Comparison of ENCODE assay signal across 8 mouse cellular contexts in the genomic region with DNA sequence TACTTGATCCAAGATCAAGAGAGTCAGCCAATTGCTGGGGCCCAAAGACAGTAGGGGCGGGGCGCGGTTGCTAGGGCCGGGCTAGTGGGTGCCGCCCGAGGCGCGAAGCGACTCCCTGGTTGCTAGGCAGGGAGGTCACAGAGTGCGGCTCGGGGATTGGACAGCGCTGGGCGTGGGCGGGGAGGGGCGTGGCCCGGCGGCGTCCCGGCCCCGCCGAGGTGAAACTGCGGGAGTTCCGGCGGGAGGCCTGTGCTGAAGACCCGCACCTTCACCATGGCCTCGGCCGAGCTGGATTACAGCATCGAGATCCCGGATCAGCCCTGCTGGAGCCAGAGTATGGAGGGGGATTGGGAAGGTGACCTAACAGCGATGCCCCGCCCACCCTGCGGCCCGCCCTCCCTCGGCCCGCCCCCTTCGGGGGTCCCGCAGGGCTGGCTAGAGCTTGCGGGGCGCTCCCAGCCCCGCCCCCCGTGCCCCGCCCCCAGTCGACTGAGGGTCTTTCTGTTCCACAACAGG. TPM values are rescaled to one million over a fixed set of nuclear protein-coding genes. Genes with fewer than 3 reads are reported as not detected.
DNase-seq lines count a peak whose midpoint lies in the region; ATAC-seq lines count a peak whose summit lies in the region.

TSS of gene Tmem53 (plus strand) at position 151 of the 516 bp plus-strand sequence.
TSS of gene Armh1 (minus strand) at position 325 of the 516 bp plus-strand sequence.

- intact Hi-C loops in heart, postnatal 36 days (cut with DNase I), result no loop called here

- H3K27me3 ChIP-seq in forebrain, embryonic 16.5 days (replicated peaks; ENCODE audit: control insufficient read depth, insufficient read depth, low read length), result no peaks in the 10 kb centered on the region
- no peaks in the 10 kb centered on the region for H3K27me3 ChIP-seq in lung, embryonic 16.5 days (ENCODE audit: control insufficient read depth, insufficient read depth, low read depth, low read length)

- peak; percentile 96 for ATAC-seq in forebrain, embryonic 16.5 days
- ATAC-seq in lung, embryonic 16.5 days (ENCODE audit: low read depth), result peak; percentile 99

- H3K9ac ChIP-seq in forebrain, embryonic 16.5 days (replicated peaks; ENCODE audit: low read depth, low read length), result peak within 1 kb of the TSS; percentile 76
- peak within 1 kb of the TSS; percentile 79 for H3K9ac ChIP-seq in lung, embryonic 16.5 days (ENCODE audit: low read length)

- no peaks in the 10 kb centered on the region for H3K9me3 ChIP-seq in forebrain, embryonic 16.5 days (ENCODE audit: control insufficient read depth, low read length)
- no peaks in the 10 kb centered on the region for H3K9me3 ChIP-seq in lung, embryonic 16.5 days (ENCODE audit: control insufficient read depth, low read length)

- 1% methylated on average over 26 of the region's 43 CpGs for WGBS in forebrain, embryonic 16.5 days
- WGBS in lung, embryonic 16.5 days, result under 1% methylated on average over 42 of the region's 43 CpGs

- peak within 1 kb of the TSS; percentile 77 for H3K4me2 ChIP-seq in forebrain, embryonic 16.5 days (ENCODE audit: low read length)
- peak within 1 kb of the TSS; percentile 69 for H3K4me2 ChIP-seq in lung, embryonic 16.5 days (ENCODE audit: low read depth, low read length)

- no peaks in the 10 kb centered on the region for H3K36me3 ChIP-seq in forebrain, embryonic 16.5 days (ENCODE audit: control insufficient read depth, insufficient read depth)
- no peaks in the 10 kb centered on the region for H3K36me3 ChIP-seq in lung, embryonic 16.5 days (ENCODE audit: control insufficient read depth, insufficient read depth, low read length)

- H3K4me1 ChIP-seq in forebrain, embryonic 16.5 days (replicated peaks; ENCODE audit: control insufficient read depth, insufficient read depth, low read length), result peaks cover 7% of the 10 kb centered on the region
- H3K4me1 ChIP-seq in lung, embryonic 16.5 days (replicated peaks; ENCODE audit: control insufficient read depth, insufficient read depth, low read length), result peaks cover 10% of the 10 kb centered on the region

- H3K4me3 ChIP-seq in forebrain, embryonic 16.5 days (replicated peaks; ENCODE audit: low read length), result peak within 1 kb of the TSS; percentile 73
- peak within 1 kb of the TSS; percentile 80 for H3K4me3 ChIP-seq in lung, embryonic 16.5 days (ENCODE audit: low read length)

- no peak within 1 kb of the TSS for H3K27ac ChIP-seq in forebrain, embryonic 16.5 days (ENCODE audit: low read length)
- peak within 1 kb of the TSS; percentile 88 for H3K27ac ChIP-seq in lung, embryonic 16.5 days (ENCODE audit: low read length)

- peak; percentile 82 for DNase-seq in MEL-GATA-1-ER (ENCODE audit: extremely low read depth, low read depth)
- DNase-seq in cerebellum, adult 18-20 months, result peak; percentile 73 to 79
- peak; percentile 87 to 90 for DNase-seq in heart, postnatal 36 days
- DNase-seq in layer of hippocampus, adult 8-10 months (ENCODE audit: low spot score in 2 of 2), result peak; percentile 63 to 64
- peak; percentile 84 for DNase-seq in ovary, postnatal 10 days (ENCODE audit: low spot score)
- DNase-seq in thymus, postnatal 0 days (ENCODE audit: low spot score), result peak; percentile 92

RNA-seq across cellular contexts. Expression of gene Tmem53, which starts in this region (rescaled TPM):
- polyA plus RNA-seq in forebrain, embryonic 16.5 days (2015; fragmentation: Nextera tagmentation; extraction: Ambion mirVana), result 5.3 and 6.2 TPM in 2 replicates
- total RNA-seq in heart, postnatal 36 days (2021), result 10 to 100 TPM; 26.5 to 28.5 TPM
- 1 to 10 TPM; 4.2 to 5.9 (median 5.7) TPM for total RNA-seq in layer of hippocampus, adult 8-10 months (2022)
- polyA plus RNA-seq in lung, embryonic 16.5 days (2015; fragmentation: Nextera tagmentation; extraction: Ambion mirVana), result 19.9 and 25.3 TPM in 2 replicates
- polyA plus RNA-seq in thymus, postnatal 0 days (2015; fragmentation: Nextera tagmentation; extraction: Ambion mirVana), result 13.7 and 14.2 TPM in 2 replicates

RNA-seq across cellular contexts. Expression of gene Armh1, which starts in this region (rescaled TPM):
- polyA plus RNA-seq in forebrain, embryonic 16.5 days (2015; fragmentation: Nextera tagmentation; extraction: Ambion mirVana), result 0.65 and 0.68 TPM in 2 replicates
- total RNA-seq in heart, postnatal 36 days (2021), result not detected
- total RNA-seq in layer of hippocampus, adult 8-10 months (2022), result under 1 TPM; 0.40 to 0.75 (median 0.59) TPM
- polyA plus RNA-seq in lung, embryonic 16.5 days (2015; fragmentation: Nextera tagmentation; extraction: Ambion mirVana), result 2.0 and 3.6 TPM in 2 replicates
- polyA plus RNA-seq in thymus, postnatal 0 days (2015; fragmentation: Nextera tagmentation; extraction: Ambion mirVana), result 0.38 and 0.45 TPM in 2 replicates
